Mouse (Mus musculus) gastrocnemius, postnatal 14 days (tissue): Measurements from ENCODE around the gene Pih1d2. TPM values are rescaled to one million over a fixed set of nuclear protein-coding genes. Genes with fewer than 3 reads are reported as not detected.

Experiments used
- total RNA-seq, 2 experiments: library from RNA; stranded (reverse); gene quantifications; 2 replicates each; pipeline ENCODE4 v1.2.3; 2021

The Pih1d2 gene
- total RNA-seq, 2 experiments from 2014 or later: 0.35 to 0.74 TPM

Other genes with a start within 250 kb of the Pih1d2 start
- not detected for gene Plet1, start 122.8 kb upstream of the Pih1d2 start, total RNA-seq
- 10 to 100 TPM; 10.9 to 11.4 TPM for gene Pts, start 88.6 kb upstream of the Pih1d2 start, total RNA-seq
- gene Il18, start 62.5 kb upstream of the Pih1d2 start, total RNA-seq: under 1 TPM; 0.53 to 0.74 TPM
- under 1 TPM; 0.13 to 0.18 TPM for gene Bco2, start 62.1 kb upstream of the Pih1d2 start, total RNA-seq
- not detected for gene Tex12, start 56.0 kb upstream of the Pih1d2 start, total RNA-seq
- gene Sdhd, start 13.5 kb upstream of the Pih1d2 start, total RNA-seq: 100 to 1,000 TPM; 334 to 384 TPM
- gene Timm8b, start 13.4 kb upstream of the Pih1d2 start, total RNA-seq: 100 to 1,000 TPM; 144 to 150 TPM
- gene Nkapd1, start 143 bp downstream of the Pih1d2 start, total RNA-seq: 10 to 100 TPM; 12.8 to 13.0 TPM
- gene Dlat, start 42.5 kb downstream of the Pih1d2 start, total RNA-seq: 100 to 1,000 TPM; 235 to 280 TPM
- 1 to 10 TPM; 3.7 to 4.2 TPM for gene Dixdc1, start 122.2 kb downstream of the Pih1d2 start, total RNA-seq
- 1 to 10 TPM; 1.7 to 2.5 TPM for gene 2310030G06Rik, start 129.2 kb downstream of the Pih1d2 start, total RNA-seq
- gene Cryab, start 134.0 kb downstream of the Pih1d2 start, total RNA-seq: 100 to 1,000 TPM; 804 to 989 TPM
- gene Hspb2, start 135.0 kb downstream of the Pih1d2 start, total RNA-seq: 100 to 1,000 TPM; 130 to 134 TPM
- gene Fdxacb1, start 150.9 kb downstream of the Pih1d2 start, total RNA-seq: 1 to 10 TPM; 3.4 to 4.4 TPM
- 1 to 10 TPM; 7.1 to 8.6 TPM for gene Alg9, start 157.7 kb downstream of the Pih1d2 start, total RNA-seq
- gene 1110032A03Rik, start 158.2 kb downstream of the Pih1d2 start, total RNA-seq: 10 to 100 TPM in 1 of 2 experiments, 1 to 10 TPM in 1; 7.9 to 11.9 TPM
- 1 to 10 TPM; 5.5 to 5.8 TPM for gene Ppp2r1b, start 228.0 kb downstream of the Pih1d2 start, total RNA-seq